Mouse (Mus musculus): ENCODE data around the gene Slc39a3. TPM values are rescaled to one million over a fixed set of nuclear protein-coding genes. Genes with fewer than 3 reads are reported as not detected.
"Not testable (repeated sequence)": the region's sequence is repeated elsewhere in the genome, so short reads cannot be mapped to it uniquely, and the experiment has no call there.

Slc39a3 gene
- polyA plus RNA-seq, 1 experiment from 2014 or later, result 22.6 TPM

GRCm38 (mm10) chr10:80990406-80990805 is 46.8 kb downstream of the Slc39a3 start:
- H3K4me2 ChIP-seq, result no peak overlapping the region
- no peaks in the 10 kb centered on the region for H3K9me3 ChIP-seq
- no peak for ATAC-seq (ENCODE audit: insufficient number of reproducible peaks, insufficient read depth, low FRiP score, low TSS enrichment, low read depth)
- H3K36me3 ChIP-seq, result no peaks in the 10 kb centered on the region
- no peak overlapping the region for H3K9ac ChIP-seq
- H3K4me1 ChIP-seq, result peaks cover 14% of the 10 kb centered on the region
- 74% methylated on average over 7 of the region's 7 CpGs for WGBS
- H3K27me3 ChIP-seq, result peaks cover 39% of the 10 kb centered on the region
- no peak overlapping the region for H3K4me3 ChIP-seq
- no peak overlapping the region for H3K27ac ChIP-seq

GRCm38 (mm10) chr10:80989854-80990253 is 47.4 kb downstream of the Slc39a3 start:
- peaks cover 42% of the 10 kb centered on the region for H3K27me3 ChIP-seq
- not testable (repeated sequence) for H3K27ac ChIP-seq; H3K4me3 ChIP-seq; H3K4me2 ChIP-seq; ATAC-seq (ENCODE audit: insufficient number of reproducible peaks, insufficient read depth, low FRiP score, low TSS enrichment, low read depth); H3K9me3 ChIP-seq; H3K9ac ChIP-seq; H3K36me3 ChIP-seq
- 51% methylated on average over 4 of the region's 4 CpGs for WGBS
- H3K4me1 ChIP-seq, result peaks cover 15% of the 10 kb centered on the region

- H3K27ac ChIP-seq, result no peak overlapping the region
- H3K4me2 ChIP-seq, result no peak overlapping the region
- peaks cover 15% of the 10 kb centered on the region for H3K4me1 ChIP-seq
- peaks cover 42% of the 10 kb centered on the region for H3K27me3 ChIP-seq
- no peaks in the 10 kb centered on the region for H3K9me3 ChIP-seq
- H3K36me3 ChIP-seq, result no peaks in the 10 kb centered on the region
- no peak overlapping the region for H3K9ac ChIP-seq
- WGBS, result 56% methylated on average over 6 of the region's 6 CpGs
- ATAC-seq (ENCODE audit: insufficient number of reproducible peaks, insufficient read depth, low FRiP score, low TSS enrichment, low read depth), result no peak
- H3K4me3 ChIP-seq, result no peak overlapping the region
Measured at GRCm38 (mm10) chr10:80989446-80989845, 47.8 kb downstream of the Slc39a3 start.

GRCm38 (mm10) chr10:80987709-80988441 is 49.4 kb downstream of the Slc39a3 start:
- ATAC-seq (ENCODE audit: insufficient number of reproducible peaks, insufficient read depth, low FRiP score, low TSS enrichment, low read depth), result peak; percentile 67; the same call in 1 of the 2 replicates
- H3K4me1 ChIP-seq, result peaks cover 15% of the 10 kb centered on the region
- 10% methylated on average over 10 of the region's 10 CpGs for WGBS
- no peak overlapping the region for H3K4me2 ChIP-seq
- H3K9ac ChIP-seq, result no peak overlapping the region
- H3K27ac ChIP-seq, result peak overlapping the region; percentile 36; the same call in 1 of the 2 replicates
- no peaks in the 10 kb centered on the region for H3K9me3 ChIP-seq
- H3K36me3 ChIP-seq, result no peaks in the 10 kb centered on the region
- no peak overlapping the region for H3K4me3 ChIP-seq
- H3K27me3 ChIP-seq, result peaks cover 42% of the 10 kb centered on the region

GRCm38 (mm10) chr10:80986754-80987153 is 50.5 kb downstream of the Slc39a3 start:
- Histone ChIP-seq H3K4me3 (no peak overlapping the region), H3K36me3 (no peaks in the 10 kb centered on the region), H3K9me3 (no peaks in the 10 kb centered on the region), H3K4me2 (no peak overlapping the region), H3K27ac (no peak overlapping the region), H3K9ac (no peak overlapping the region), H3K4me1 (peaks cover 15% of the 10 kb centered on the region), H3K27me3 (peaks cover 42% of the 10 kb centered on the region)
- WGBS, result 75% methylated on average over 6 of the region's 6 CpGs
- ATAC-seq (ENCODE audit: insufficient number of reproducible peaks, insufficient read depth, low FRiP score, low TSS enrichment, low read depth), result no peak

GRCm38 (mm10) chr10:80985970-80986701 is 51.1 kb downstream of the Slc39a3 start:
- WGBS, result 30% methylated on average over 13 of the region's 13 CpGs
- no peak for ATAC-seq (ENCODE audit: insufficient number of reproducible peaks, insufficient read depth, low FRiP score, low TSS enrichment, low read depth)
- peak overlapping the region; percentile 59 for H3K9ac ChIP-seq
- no peak overlapping the region for H3K27ac ChIP-seq
- peaks cover 42% of the 10 kb centered on the region for H3K27me3 ChIP-seq
- no peaks in the 10 kb centered on the region for H3K36me3 ChIP-seq
- peaks cover 15% of the 10 kb centered on the region for H3K4me1 ChIP-seq
- H3K4me3 ChIP-seq, result peak overlapping the region; percentile 27
- peak overlapping the region; percentile 55 for H3K4me2 ChIP-seq
- H3K9me3 ChIP-seq, result no peaks in the 10 kb centered on the region

GRCm38 (mm10) chr10:80985241-80985969 is 51.8 kb downstream of the Slc39a3 start:
- Histone ChIP-seq H3K36me3 (no peaks in the 10 kb centered on the region), H3K27me3 (peaks cover 42% of the 10 kb centered on the region), H3K4me1 (peaks cover 15% of the 10 kb centered on the region), H3K27ac (no peak overlapping the region), H3K4me3 (peak overlapping the region; percentile 27), H3K4me2 (peak overlapping the region; percentile 55), H3K9me3 (no peaks in the 10 kb centered on the region), H3K9ac (peak overlapping the region; percentile 59)
- WGBS, result 9% methylated on average over 37 of the region's 37 CpGs
- ATAC-seq (ENCODE audit: insufficient number of reproducible peaks, insufficient read depth, low FRiP score, low TSS enrichment, low read depth), result no peak

- WGBS, result 89% methylated on average over 12 of the region's 12 CpGs
- Histone ChIP-seq H3K9ac (no peak overlapping the region), H3K9me3 (no peaks in the 10 kb centered on the region), H3K4me1 (peaks cover 15% of the 10 kb centered on the region), H3K4me2 (no peak overlapping the region), H3K27ac (no peak overlapping the region), H3K27me3 (peaks cover 41% of the 10 kb centered on the region), H3K4me3 (no peak overlapping the region), H3K36me3 (no peaks in the 10 kb centered on the region)
- ATAC-seq (ENCODE audit: insufficient number of reproducible peaks, insufficient read depth, low FRiP score, low TSS enrichment, low read depth), result no peak
Measured at GRCm38 (mm10) chr10:80984223-80984622, 53.0 kb downstream of the Slc39a3 start.

- Histone ChIP-seq H3K36me3 (no peaks in the 10 kb centered on the region), H3K4me3 (no peak overlapping the region), H3K9ac (no peak overlapping the region), H3K27me3 (peaks cover 37% of the 10 kb centered on the region), H3K4me1 (peaks cover 9% of the 10 kb centered on the region), H3K9me3 (no peaks in the 10 kb centered on the region), H3K4me2 (no peak overlapping the region), H3K27ac (no peak overlapping the region)
- WGBS, result 74% methylated on average over 4 of the region's 4 CpGs
- no peak for ATAC-seq (ENCODE audit: insufficient number of reproducible peaks, insufficient read depth, low FRiP score, low TSS enrichment, low read depth)
Measured at GRCm38 (mm10) chr10:80982381-80982780, 54.8 kb downstream of the Slc39a3 start.

- no peak for ATAC-seq (ENCODE audit: insufficient number of reproducible peaks, insufficient read depth, low FRiP score, low TSS enrichment, low read depth)
- Histone ChIP-seq H3K36me3 (no peaks in the 10 kb centered on the region), H3K4me2 (no peak overlapping the region), H3K9ac (no peak overlapping the region), H3K4me3 (no peak overlapping the region), H3K27me3 (peaks cover 30% of the 10 kb centered on the region), H3K9me3 (no peaks in the 10 kb centered on the region), H3K27ac (no peak overlapping the region), H3K4me1 (peaks cover 9% of the 10 kb centered on the region)
- 61% methylated on average over 7 of the region's 7 CpGs for WGBS
Measured at GRCm38 (mm10) chr10:80981564-80982112, 55.6 kb downstream of the Slc39a3 start.
